Mouse (Mus musculus): Measurements from ENCODE around the gene Pepd. TPM values are rescaled to one million over a fixed set of nuclear protein-coding genes. Genes with fewer than 3 reads are reported as not detected.

The Pepd gene
- polyA plus RNA-seq, 1 experiment from 2014 or later: 128 TPM

DNA sequence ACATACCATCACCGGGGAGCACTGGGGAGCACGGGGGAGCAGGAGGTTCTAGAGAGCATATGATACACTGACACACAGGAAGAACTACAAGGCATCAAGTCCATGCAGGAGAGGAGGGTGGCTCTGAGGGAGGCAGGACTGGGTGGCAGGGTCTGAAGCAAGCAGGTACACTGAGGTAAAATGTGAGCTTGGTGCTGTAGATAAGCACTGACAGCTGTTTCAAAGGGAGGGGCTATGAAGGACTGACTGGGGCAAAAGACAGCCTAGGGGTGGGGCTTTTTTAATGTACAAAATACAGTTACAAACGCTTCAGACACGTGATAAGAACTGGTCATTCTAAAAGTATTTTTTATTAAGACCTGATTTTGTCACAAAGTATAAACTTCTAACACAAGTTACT, 133.9 kb downstream of the Pepd start:
- POLR2A ChIA-PET: no interaction called here
- CTCF ChIA-PET: interaction anchor here (1.5 kb wide), 1 partner anchor 11 kb away, joined by 3 read pairs; no protein-coding TSS in a partner anchor
- in situ Hi-C loops (cut with MboI; ENCODE audit: low pct_unique_long_range_greater_than_20kb): no loop called here
- DNase-seq (ENCODE audit: low read depth, low spot score) (no peak), ATAC-seq (no peak)
- H3K27me3 ChIP-seq: no peaks in the 10 kb centered on the region
- TF ChIP-seq CTCF (IDR thresholded peaks at IDR 0.05): no peak

DNA sequence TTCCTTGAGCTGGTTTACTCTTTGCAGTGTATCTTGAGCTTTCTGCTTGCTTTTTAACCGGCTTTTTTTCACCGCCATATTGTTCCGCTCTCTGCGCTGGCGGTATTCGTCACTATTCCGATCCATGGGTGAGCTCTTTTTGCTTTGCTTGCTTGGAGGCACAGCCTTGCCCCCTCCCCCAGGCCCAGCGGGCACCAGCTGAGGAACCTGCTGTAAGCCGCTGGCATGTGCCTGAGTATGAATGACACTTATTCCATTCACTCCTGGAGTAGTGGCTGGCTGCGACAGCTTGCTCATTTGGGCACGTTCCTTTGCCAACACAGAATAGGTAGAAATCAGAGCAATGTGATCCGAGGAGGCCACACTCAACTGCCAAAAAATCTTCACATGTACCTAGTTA, 138.4 kb downstream of the Pepd start:
- ATAC-seq (no peak), DNase-seq (ENCODE audit: low read depth, low spot score) (no peak)
- ChIA-PET CTCF (interaction anchor here (1.4 to 1.8 kb wide), 4 partner anchors 10 to 24 kb away, joined by 4 to 6 read pairs (median 4); no protein-coding TSS in a partner anchor), POLR2A (no interaction called here)
- TF ChIP-seq CTCF (IDR thresholded peaks at IDR 0.05): no peak
- in situ Hi-C loops (cut with MboI; ENCODE audit: low pct_unique_long_range_greater_than_20kb): loop anchor here (5.0 kb wide), 1 partner anchor 67 kb away; the partner anchor contains the start of gene Cebpa
- no peaks in the 10 kb centered on the region for H3K27me3 ChIP-seq

DNA sequence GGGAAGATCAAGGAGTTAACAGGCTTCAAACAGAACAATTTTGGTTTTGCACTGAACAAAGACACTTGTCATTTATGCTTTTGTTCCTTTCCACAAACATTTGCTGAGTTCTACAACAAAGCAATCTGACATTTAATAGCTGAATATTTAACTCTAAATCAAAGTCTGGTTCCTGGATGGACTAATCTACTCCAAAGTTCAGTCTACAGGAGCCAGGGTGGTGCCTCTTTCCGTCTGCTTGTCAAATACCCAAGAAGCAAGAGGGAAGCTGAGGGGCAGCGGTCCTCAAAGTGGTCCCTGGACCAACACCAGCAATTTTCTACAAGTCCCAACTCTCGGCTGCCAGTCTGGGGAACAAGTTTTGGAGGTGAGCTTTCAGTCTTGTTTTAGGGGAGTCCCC, 141.0 kb downstream of the Pepd start:
- POLR2A ChIA-PET: interaction anchor here (0.9 kb wide), 1 partner anchor 30 kb away, joined by 4 read pairs; no protein-coding TSS in a partner anchor
- no peak for TF ChIP-seq CTCF (IDR thresholded peaks at IDR 0.05)
- in situ Hi-C loops (cut with MboI; ENCODE audit: low pct_unique_long_range_greater_than_20kb): loop anchor here (5.0 kb wide), 1 partner anchor 64 kb away; the partner anchor contains the start of gene Cebpa
- CTCF ChIA-PET: interaction anchor here (1.1 kb wide), 1 partner anchor 19 kb away, joined by 4 read pairs; no protein-coding TSS in a partner anchor
- DNase-seq (ENCODE audit: low read depth, low spot score) (no peak), ATAC-seq (no peak)
- H3K27me3 ChIP-seq: no peaks in the 10 kb centered on the region

DNA sequence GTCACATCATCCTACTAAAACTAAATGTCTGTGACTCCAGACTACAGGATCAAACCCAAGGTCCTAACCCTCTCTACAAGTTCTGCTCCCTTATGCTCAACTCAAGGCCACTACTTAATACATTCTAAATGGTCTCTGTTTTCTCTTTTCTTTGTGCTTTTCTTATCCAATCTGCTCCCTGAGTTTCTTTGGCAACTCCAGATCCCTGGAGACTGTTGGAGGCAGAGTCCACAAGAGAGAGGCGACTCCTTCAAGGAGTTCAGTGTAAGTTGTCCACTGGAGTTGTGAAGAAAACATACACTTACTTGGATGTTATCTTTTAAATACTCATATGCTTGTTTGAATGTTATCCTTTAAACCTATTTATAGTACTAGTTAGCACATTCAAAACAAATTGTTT, 142.1 kb downstream of the Pepd start:
- TF ChIP-seq CTCF (IDR thresholded peaks at IDR 0.05): no peak
- DNase-seq (ENCODE audit: low read depth, low spot score) (no peak), ATAC-seq (no peak)
- H3K27me3 ChIP-seq: no peaks in the 10 kb centered on the region
- in situ Hi-C loops (cut with MboI; ENCODE audit: low pct_unique_long_range_greater_than_20kb): loop anchor here (5.0 kb wide), 1 partner anchor 63 kb away; the partner anchor contains the start of gene Cebpa
- POLR2A ChIA-PET: no interaction called here
- CTCF ChIA-PET: interaction anchor here (0.6 kb wide), 1 partner anchor 28 kb away, joined by 3 read pairs; no protein-coding TSS in a partner anchor

DNA sequence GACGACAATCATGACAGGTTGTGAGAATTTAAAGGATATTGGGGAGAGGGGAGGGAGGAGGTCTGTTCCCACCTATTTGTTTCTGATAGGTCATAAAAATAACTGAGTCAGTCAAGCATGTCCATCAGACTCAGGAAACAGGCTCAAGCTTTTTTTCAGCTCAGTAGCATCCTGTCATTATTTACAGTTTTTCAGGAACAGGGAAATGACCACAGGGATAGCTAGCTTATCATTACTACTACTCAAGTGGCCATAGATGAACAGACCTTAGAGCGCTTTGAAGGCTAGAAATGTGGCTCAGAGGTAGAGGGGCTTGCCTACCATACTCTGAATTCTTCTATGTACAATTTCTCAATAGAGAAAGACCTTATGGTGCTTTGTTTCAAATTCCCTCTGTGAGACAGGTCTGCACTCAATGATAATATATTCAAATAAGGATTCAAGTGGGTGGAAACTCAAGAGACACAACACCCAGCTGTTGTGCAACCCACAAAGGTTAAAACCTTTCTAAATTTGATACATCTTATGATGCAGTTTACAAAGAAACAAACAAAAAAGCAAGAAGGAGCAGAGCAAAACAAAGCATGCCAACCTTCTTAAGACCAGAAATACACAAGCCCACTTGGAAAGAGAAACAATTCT, 142.9 kb downstream of the Pepd start:
- ATAC-seq: no peak
- in situ Hi-C loops (cut with MboI; ENCODE audit: low pct_unique_long_range_greater_than_20kb): loop anchor here (5.0 kb wide), 1 partner anchor 62 kb away; the partner anchor contains the start of gene Cebpa
- CTCF ChIA-PET: interaction anchor here (1.0 to 1.5 kb wide), 2 partner anchors 114 to 116 kb away, joined by 3 to 4 read pairs; no protein-coding TSS in a partner anchor

DNA sequence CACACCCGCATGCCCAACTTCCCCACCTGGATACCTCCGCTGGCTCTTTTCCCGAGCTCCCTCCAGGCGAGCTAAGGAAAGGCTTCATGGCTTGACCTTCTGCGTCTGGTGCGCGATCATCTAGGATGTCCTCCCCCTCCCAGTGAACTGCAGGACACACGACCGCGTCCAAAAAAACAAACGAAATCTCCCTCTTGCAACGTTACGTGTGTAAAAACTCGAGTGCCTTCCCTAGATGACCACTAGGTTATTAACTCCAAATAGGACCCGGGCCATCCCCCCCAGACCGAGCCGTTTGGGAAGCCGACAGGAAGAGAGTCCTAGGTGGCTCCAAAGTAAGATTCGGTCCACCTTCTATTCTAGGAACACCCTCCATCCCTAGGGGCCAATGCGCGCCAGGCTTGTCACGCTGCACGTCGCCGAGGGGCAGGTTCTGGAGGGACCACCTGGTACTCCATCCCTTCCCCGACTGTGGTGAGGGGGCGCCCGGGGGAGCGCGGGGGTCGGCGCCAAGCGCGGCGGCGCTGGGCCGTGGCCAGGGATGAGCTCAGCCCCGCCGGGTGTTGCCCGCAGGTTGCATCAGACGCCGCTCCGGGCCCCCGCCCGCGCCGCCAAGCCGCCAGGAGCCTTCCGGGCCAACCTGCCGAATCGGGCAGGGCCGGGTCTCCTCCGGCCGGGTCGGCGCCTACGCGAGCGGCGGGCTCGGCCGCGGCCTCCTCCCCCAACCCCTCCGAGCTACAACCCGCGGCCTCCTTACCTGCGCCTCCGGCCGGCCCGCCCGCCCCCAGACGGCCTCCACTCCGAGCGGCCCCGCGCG, 143.6 kb downstream of the Pepd start:
- ATAC-seq (peak; percentile 48), DNase-seq (ENCODE audit: low read depth, low spot score) (no peak)
- in situ Hi-C loops (cut with MboI; ENCODE audit: low pct_unique_long_range_greater_than_20kb): no loop called here
- POLR2A ChIA-PET: interaction anchor here (0.7 to 1.3 kb wide), 2 partner anchors 8 to 55 kb away, joined by 3 read pairs; no protein-coding TSS in a partner anchor
- CTCF ChIA-PET: interaction anchor here (1.0 to 1.5 kb wide), 2 partner anchors 113 to 115 kb away, joined by 3 to 4 read pairs; no protein-coding TSS in a partner anchor
- TF ChIP-seq CTCF (IDR thresholded peaks at IDR 0.05): no peak
- H3K27me3 ChIP-seq: no peaks in the 10 kb centered on the region

More for the DNA sequence above, 142.9 kb downstream of the Pepd start:
- TF ChIP-seq CTCF (IDR thresholded peaks at IDR 0.05): no peak
- POLR2A ChIA-PET: no interaction called here
- DNase-seq (ENCODE audit: low read depth, low spot score): no peak
- H3K27me3 ChIP-seq: no peaks in the 10 kb centered on the region

DNA sequence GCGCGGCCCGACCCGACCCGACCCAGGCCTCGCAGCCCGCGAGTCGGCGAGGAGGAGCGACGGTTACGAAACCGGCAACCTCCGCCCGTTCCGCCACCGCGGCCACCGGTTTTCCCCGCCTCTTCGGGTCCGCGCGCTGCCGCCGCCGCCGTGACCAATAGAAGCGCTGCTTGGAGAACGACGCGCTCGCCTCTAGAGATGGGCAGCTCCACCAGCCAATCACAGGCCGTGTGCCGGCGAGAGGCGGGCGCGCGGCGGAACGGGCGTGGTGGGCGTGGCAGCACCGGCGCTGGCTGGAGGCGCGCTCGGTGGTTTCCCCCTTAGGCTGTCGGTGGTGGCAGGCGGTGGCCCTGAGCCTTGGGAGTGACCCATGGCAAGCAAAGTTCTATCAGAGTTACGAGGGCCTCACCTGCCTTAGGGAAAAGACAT, 144.3 kb downstream of the Pepd start, which contains the start of gene Cebpg:
Cebpg (minus strand) TSS at position 138 of the 429 bp plus-strand sequence.
- in situ Hi-C loops (cut with MboI; ENCODE audit: low pct_unique_long_range_greater_than_20kb): no loop called here
- ChIA-PET CTCF (interaction anchor here (1.5 kb wide), 1 partner anchor 115 kb away, joined by 4 read pairs; no protein-coding TSS in a partner anchor), POLR2A (interaction anchor here (1.3 kb wide), 1 partner anchor 8 kb away, joined by 3 read pairs; no protein-coding TSS in a partner anchor)
- H3K27me3 ChIP-seq: no peaks in the 10 kb centered on the region
- no peak for DNase-seq (ENCODE audit: low read depth, low spot score)
- no peak for TF ChIP-seq CTCF (IDR thresholded peaks at IDR 0.05)
- peak; percentile 99 for ATAC-seq

DNA sequence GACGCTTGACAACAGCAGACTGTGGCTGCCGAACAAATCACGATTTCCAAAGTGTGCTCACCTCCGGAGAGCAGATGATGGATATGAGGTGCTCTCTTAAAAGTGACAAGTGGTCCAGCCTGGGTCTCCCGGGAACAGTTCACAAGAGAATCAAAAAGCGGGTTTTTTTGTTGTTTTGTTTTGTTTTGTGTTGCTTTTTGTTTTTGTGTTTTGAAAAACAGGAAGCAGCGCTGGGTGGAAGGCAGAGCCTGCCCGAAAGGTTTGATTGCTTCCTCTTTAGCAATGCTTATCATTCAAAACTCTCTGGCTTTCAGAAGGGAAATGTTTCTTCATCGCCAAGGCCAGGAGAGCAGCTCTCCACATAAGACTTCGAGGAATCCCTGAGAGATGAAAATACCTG, 144.8 kb downstream of the Pepd start:
- in situ Hi-C loops (cut with MboI; ENCODE audit: low pct_unique_long_range_greater_than_20kb): no loop called here
- H3K27me3 ChIP-seq: no peaks in the 10 kb centered on the region
- ChIA-PET CTCF (no interaction called here), POLR2A (no interaction called here)
- DNase-seq (ENCODE audit: low read depth, low spot score) (no peak), ATAC-seq (no peak)
- TF ChIP-seq CTCF (IDR thresholded peaks at IDR 0.05): no peak

DNA sequence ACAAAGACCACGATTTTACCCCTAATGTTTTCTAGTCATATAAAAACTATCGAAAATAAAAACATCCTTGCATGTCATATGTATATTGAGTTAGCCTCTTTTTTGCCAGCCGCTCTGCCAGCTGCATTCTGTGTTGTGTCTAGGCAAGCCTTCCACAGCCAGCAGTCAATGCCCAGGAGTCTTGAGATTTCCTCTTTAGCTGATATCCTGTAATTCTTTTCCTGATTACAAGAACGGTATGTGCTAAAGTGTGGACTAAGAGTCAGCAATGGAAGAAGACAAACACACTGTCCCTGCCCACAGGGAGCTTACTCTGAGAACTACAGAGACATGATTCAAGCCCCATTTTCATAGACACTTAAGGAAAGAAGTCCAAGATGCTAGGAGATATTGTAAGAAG, 145.4 kb downstream of the Pepd start:
- DNase-seq (ENCODE audit: low read depth, low spot score): no peak
- TF ChIP-seq CTCF (IDR thresholded peaks at IDR 0.05): no peak
- CTCF ChIA-PET: no interaction called here
- no peaks in the 10 kb centered on the region for H3K27me3 ChIP-seq
- in situ Hi-C loops (cut with MboI; ENCODE audit: low pct_unique_long_range_greater_than_20kb): no loop called here
- POLR2A ChIA-PET: interaction anchor here (0.5 kb wide), 1 partner anchor 21 kb away, joined by 5 read pairs; no protein-coding TSS in a partner anchor
- ATAC-seq: no peak

DNA sequence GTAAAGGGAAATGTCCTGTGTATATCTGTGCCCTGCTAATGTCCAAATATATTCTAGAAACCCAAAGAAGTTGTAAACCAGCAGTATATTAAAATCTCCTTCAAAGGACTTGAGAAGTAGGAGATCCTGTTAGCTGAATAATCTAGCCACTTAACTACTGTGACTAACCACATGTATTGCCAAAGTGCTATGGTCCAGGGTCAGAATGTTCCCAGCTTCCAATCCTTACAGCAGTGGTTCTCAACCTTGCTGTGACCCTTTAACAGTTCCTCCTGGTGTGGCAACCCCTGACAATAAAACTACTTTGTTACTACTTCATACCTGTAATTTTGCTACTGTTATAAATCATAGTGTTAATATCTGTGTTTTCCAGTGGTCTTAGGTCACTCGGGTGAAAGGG, 146.2 kb downstream of the Pepd start:
- ChIA-PET POLR2A (no interaction called here), CTCF (no interaction called here)
- ATAC-seq (no peak), DNase-seq (ENCODE audit: low read depth, low spot score) (no peak)
- no peaks in the 10 kb centered on the region for H3K27me3 ChIP-seq
- no peak for TF ChIP-seq CTCF (IDR thresholded peaks at IDR 0.05)
- in situ Hi-C loops (cut with MboI; ENCODE audit: low pct_unique_long_range_greater_than_20kb): no loop called here
